Mouse (Mus musculus) CH12.LX (cell line): ENCODE measurements at regions not wholly inside any gene's neighbourhood (a gene's known extent, or its start where the extent isn't known, plus 50 kb on each side); places are given as distances from the start of the nearest gene placed in this dataset.
A peak's percentile ranks its signal among the peaks of the same experiment; 100 is the strongest.

Experiments
- DNase-seq: peaks from one replicate; pipeline ENCODE4 v3.0.0-alpha.2; 2013; ENCODE audit errors: extremely low read depth
- H3K27ac ChIP-seq: 2 replicates; pipeline ENCODE4 v1.5.1; 2012; ENCODE audit warnings: low read depth, mild to moderate bottlenecking, control low read depth, moderate library complexity; ENCODE audit not compliant: insufficient read depth
- H3K27me3 ChIP-seq: replicated peaks from 2 replicates; pipeline ENCODE3; 2012; ENCODE audit warnings: inconsistent platforms
- H3K36me3 ChIP-seq, 2 experiments: replicated peaks in 1 of 2; 2 replicates each; pipeline versions ENCODE3 to v1.6.1; 2012; ENCODE audit warnings: inconsistent platforms in 1 of 2, low read length in 1 of 2, mild to moderate bottlenecking in 1 of 2, mixed read lengths in 1 of 2, moderate library complexity in 1 of 2; ENCODE audit not compliant: control insufficient read depth in 1 of 2, insufficient read depth in 1 of 2
- H3K4me1 ChIP-seq, 2 experiments: 2 replicates each; pipeline ENCODE4 v1.6.1; 2012; ENCODE audit warnings: inconsistent platforms in 1 of 2, moderate library complexity in 1 of 2; ENCODE audit not compliant: insufficient read depth in 2 of 2, control insufficient read depth in 1 of 2
- H3K4me2 ChIP-seq: 2 replicates; pipeline ENCODE4 v1.6.1; 2012; ENCODE audit warnings: low read depth, mild to moderate bottlenecking, control low read depth; ENCODE audit not compliant: poor library complexity, insufficient read depth, severe bottlenecking
- H3K4me3 ChIP-seq, 3 experiments: fragments of 150-350 bp in 1 of 3; sonication (generic) in 1 of 3; replicated peaks in 1 of 3; 2 replicates each; pipeline versions ENCODE3 to v1.5.1; 2011 to 2012; ENCODE audit warnings: low read depth in 2 of 3, low read length in 2 of 3, mild to moderate bottlenecking in 2 of 3, moderate library complexity in 2 of 3, control low read depth in 1 of 3, improper control_type of control experiment in 1 of 3, inconsistent platforms in 1 of 3, mixed read lengths in 1 of 3; ENCODE audit not compliant: poor library complexity in 1 of 3
- H3K79me2 ChIP-seq: replicated peaks from 2 replicates; pipeline ENCODE4 v1.6.1; 2012; ENCODE audit warnings: mild to moderate bottlenecking, moderate library complexity; ENCODE audit not compliant: control insufficient read depth, poor library complexity, insufficient read depth, severe bottlenecking; ENCODE audit errors: extremely low read depth
- H3K9ac ChIP-seq: 2 replicates; pipeline ENCODE4 v1.6.1; 2012; ENCODE audit warnings: low read depth, mild to moderate bottlenecking, control low read depth, moderate library complexity; ENCODE audit not compliant: insufficient read depth
- H3K9me3 ChIP-seq: replicated peaks from 2 replicates; pipeline ENCODE3; 2012; ENCODE audit warnings: low read length, inconsistent platforms, mixed read lengths
- BHLHE40 ChIP-seq: IDR thresholded peaks from 2 replicates; pipeline ENCODE4 v1.6.1; 2011; ENCODE audit warnings: mild to moderate bottlenecking, low read depth, low read length, improper control_type of control experiment
- CHD2 ChIP-seq: IDR thresholded peaks from 2 replicates; pipeline ENCODE4 v1.6.1; 2011; ENCODE audit warnings: low read length, improper control_type of control experiment
- ELF1 ChIP-seq: IDR thresholded peaks from 2 replicates; pipeline ENCODE4 v1.6.1; 2014; ENCODE audit warnings: low read depth, mild to moderate bottlenecking, inconsistent platforms, low read length, improper control_type of control experiment
- EP300 ChIP-seq: IDR thresholded peaks from 2 replicates; pipeline ENCODE4 v1.6.1; 2011; ENCODE audit warnings: low read length, improper control_type of control experiment
- ETS1 ChIP-seq: conservative IDR thresholded peaks from 2 replicates; pipeline ENCODE4 v1.6.1; 2012; ENCODE audit warnings: low read depth, mild to moderate bottlenecking, inconsistent platforms, low read length, improper control_type of control experiment, moderate library complexity
- GABPA ChIP-seq: IDR thresholded peaks from 2 replicates; pipeline ENCODE4 v1.6.1; 2012; ENCODE audit warnings: low read depth, low read length, improper control_type of control experiment, inconsistent platforms; ENCODE audit not compliant: insufficient replicate concordance
- IRF4 ChIP-seq: IDR thresholded peaks from 2 replicates; pipeline ENCODE4 v1.6.1; 2014; ENCODE audit warnings: low read depth, mild to moderate bottlenecking, inconsistent platforms, low read length, improper control_type of control experiment
- KAT2A ChIP-seq: IDR thresholded peaks from 2 replicates; pipeline ENCODE4 v1.6.1; 2012; ENCODE audit warnings: low read length, improper control_type of control experiment, inconsistent platforms; ENCODE audit not compliant: insufficient replicate concordance
- MAFK ChIP-seq: IDR thresholded peaks from 2 replicates; pipeline ENCODE4 v1.6.1; 2011; ENCODE audit warnings: low read length, improper control_type of control experiment; ENCODE audit not compliant: insufficient replicate concordance
- MAX ChIP-seq: IDR thresholded peaks from 2 replicates; pipeline ENCODE4 v1.6.1; 2011; ENCODE audit warnings: low read length, improper control_type of control experiment
- MAZ ChIP-seq: IDR thresholded peaks from 2 replicates; pipeline ENCODE4 v1.6.1; 2012; ENCODE audit warnings: low read depth, mild to moderate bottlenecking, inconsistent platforms, low read length, improper control_type of control experiment, moderate library complexity
- MEF2A ChIP-seq: IDR thresholded peaks from 2 replicates; pipeline ENCODE4 v1.6.1; 2014; ENCODE audit warnings: low read depth, mild to moderate bottlenecking, inconsistent platforms, low read length, improper control_type of control experiment, borderline replicate concordance
- PAX5 ChIP-seq: IDR thresholded peaks from 2 replicates; pipeline ENCODE4 v1.6.1; 2012; ENCODE audit warnings: low read length, inconsistent platforms, mixed read lengths
- RAD21 ChIP-seq: IDR thresholded peaks from 2 replicates; pipeline ENCODE4 v1.6.1; 2011; ENCODE audit warnings: low read depth, mild to moderate bottlenecking, low read length, improper control_type of control experiment, moderate library complexity
- RCOR1 ChIP-seq: conservative IDR thresholded peaks from 2 replicates; pipeline ENCODE4 v1.6.1; 2012; ENCODE audit warnings: low read depth, mild to moderate bottlenecking, inconsistent platforms, low read length, improper control_type of control experiment
- SIN3A ChIP-seq: IDR thresholded peaks from 2 replicates; pipeline ENCODE4 v1.6.1; 2012; ENCODE audit warnings: low read length, improper control_type of control experiment, inconsistent platforms
- TCF12 ChIP-seq: IDR thresholded peaks from 2 replicates; pipeline ENCODE4 v1.6.1; 2014; ENCODE audit warnings: low read depth, mild to moderate bottlenecking, inconsistent platforms, low read length, improper control_type of control experiment
- ZC3H11A ChIP-seq: IDR thresholded peaks from 2 replicates; pipeline ENCODE4 v1.6.1; 2012; ENCODE audit warnings: low read depth, mild to moderate bottlenecking, inconsistent platforms, low read length, improper control_type of control experiment
- ZKSCAN1 ChIP-seq: IDR thresholded peaks from 2 replicates; pipeline ENCODE4 v1.6.1; 2012; ENCODE audit warnings: low read depth, inconsistent platforms, low read length, improper control_type of control experiment, borderline replicate concordance
- ZMIZ1 ChIP-seq: IDR thresholded peaks from 2 replicates; pipeline ENCODE4 v1.6.1; 2012; ENCODE audit warnings: low read depth, mild to moderate bottlenecking, inconsistent platforms, low read length, improper control_type of control experiment
- ZNF384 ChIP-seq: IDR thresholded peaks from 2 replicates; pipeline ENCODE4 v1.6.1; 2012; ENCODE audit warnings: low read depth, low read length, improper control_type of control experiment, inconsistent platforms
- dilution Hi-C: fragments of 300-500 bp; cut with MboI; formaldehyde crosslinking; loops from 2 replicates; pipeline ENCODE4 v1.14.3; 2020; ENCODE audit warnings: low sequenced_read_pairs; ENCODE audit not compliant: extremely low pct_unique_long_range_greater_than_20kb, extremely low pct_ligation_motif_present
- in situ Hi-C: fragments of 300-500 bp; cut with MboI; formaldehyde crosslinking; loops from 3 replicates; pipeline ENCODE4 v1.14.3; 2019; ENCODE audit warnings: low sequenced_read_pairs, low pct_ligation_motif_present, low pct_unique_long_range_greater_than_20kb, mixed read lengths

DNA sequence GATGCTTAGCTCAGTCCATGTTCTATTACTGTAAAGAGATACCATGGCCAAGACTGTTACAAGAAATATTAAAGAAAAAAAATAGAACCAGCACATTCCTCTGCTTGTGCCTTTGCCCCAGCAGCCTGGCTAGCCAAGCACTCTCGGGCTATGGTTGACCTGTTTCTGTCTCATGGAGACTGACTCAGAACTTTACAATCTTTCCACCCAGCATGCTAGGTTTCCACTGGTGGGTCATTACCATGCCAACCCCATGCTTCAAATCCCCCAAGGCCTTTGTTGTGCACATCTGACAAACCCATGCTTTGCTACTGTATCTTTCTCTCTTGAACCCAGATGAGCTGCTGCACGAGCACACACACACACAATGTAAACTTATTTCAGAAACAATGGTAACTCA is 579.3 kb upstream of the 1700015G11Rik start:
- in situ Hi-C loops (no loop called here), dilution Hi-C loops (no loop called here)
- TF ChIP-seq MAFK (no peak), GABPA (no peak), ZNF384 (no peak), IRF4 (no peak), ZMIZ1 (no peak), KAT2A (no peak), RAD21 (no peak)
- Histone ChIP-seq H3K79me2 (no peaks in the 10 kb centered on the region), H3K27me3 (no peaks in the 10 kb centered on the region), H3K9ac (no peak overlapping the region), H3K9me3 (no peaks in the 10 kb centered on the region), H3K4me1 (no peaks in the 10 kb centered on the region), H3K4me3 (no peak overlapping the region), H3K4me2 (no peak overlapping the region), H3K36me3 (no peaks in the 10 kb centered on the region), H3K27ac (no peak overlapping the region)
- peak; percentile 12 for DNase-seq

- TF ChIP-seq MAZ (no peak), CHD2 (no peak), PAX5 (no peak), EP300 (no peak), MEF2A (no peak), ETS1 (no peak), SIN3A (no peak), TCF12 (no peak), RCOR1 (no peak), ZC3H11A (no peak), ZKSCAN1 (no peak), ELF1 (no peak), MAX (no peak), BHLHE40 (no peak)
- in situ Hi-C loops (no loop called here), dilution Hi-C loops (no loop called here)
- no peaks in the 10 kb centered on the region for H3K79me2 ChIP-seq
- H3K4me1 ChIP-seq, result no peaks in the 10 kb centered on the region
- H3K9me3 ChIP-seq, result peaks cover 4% of the 10 kb centered on the region
- no peak overlapping the region for H3K9ac ChIP-seq
- no peak for DNase-seq
- H3K4me3 ChIP-seq, result no peak overlapping the region
- H3K27me3 ChIP-seq, result no peaks in the 10 kb centered on the region
- H3K36me3 ChIP-seq, result no peaks in the 10 kb centered on the region
- H3K4me2 ChIP-seq, result no peak overlapping the region
- no peak overlapping the region for H3K27ac ChIP-seq
These were observed 567.6 kb upstream of the 1700015G11Rik start for GRCm38 (mm10) chr7:52583135-52583534.
